Mouse (Mus musculus): ENCODE results near the gene AU022252. TPM values are rescaled to one million over a fixed set of nuclear protein-coding genes. Genes with fewer than 3 reads are reported as not detected.

Gene AU022252
- polyA plus RNA-seq, 1 experiment from 2014 or later, result 15.1 TPM

DNA sequence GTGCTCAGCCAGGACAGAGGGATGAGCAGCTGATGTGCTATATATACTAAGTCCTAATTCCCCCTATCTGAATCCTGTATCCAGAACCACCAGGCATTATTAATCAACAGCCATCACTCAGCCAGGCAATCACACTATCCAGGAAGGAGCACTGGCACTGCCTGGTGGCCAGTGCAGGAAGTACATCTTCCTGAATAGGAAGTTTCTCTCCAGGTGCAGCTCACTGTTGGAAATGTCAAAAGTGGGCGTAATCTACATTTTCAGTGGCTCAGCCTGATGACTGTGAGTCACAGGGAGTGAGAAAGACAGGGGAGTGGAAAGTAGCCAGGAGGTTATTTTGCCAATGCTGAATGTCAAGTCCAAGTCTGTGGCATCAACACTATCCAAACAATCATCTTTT lies 8.8 kb downstream of the AU022252 start:
- Histone ChIP-seq H3K4me1 (replicated peaks; ENCODE audit: control insufficient read depth, insufficient read depth, low read length) (no peaks in the 10 kb centered on the region), H3K36me3 (ENCODE audit: control insufficient read depth, insufficient read depth) (peaks cover 39% of the 10 kb centered on the region), H3K4me3 (ENCODE audit: low read depth, low read length) (no peak overlapping the region), H3K9ac (ENCODE audit: low read depth, low read length) (no peak overlapping the region), H3K27me3 (replicated peaks; ENCODE audit: control insufficient read depth, insufficient read depth, low read length) (no peaks in the 10 kb centered on the region), H3K4me2 (replicated peaks; ENCODE audit: low read depth) (no peak overlapping the region), H3K9me3 (ENCODE audit: control insufficient read depth) (no peaks in the 10 kb centered on the region), H3K27ac (ENCODE audit: low read depth, low read length) (no peak overlapping the region)
- WGBS, result 88% methylated on average over 1 of the region's 1 CpGs
- 0 out of 2 replicates have a peak, but pooled peaks have one; percentile 23 for ATAC-seq
- TF ChIP-seq CTCF (IDR thresholded peaks at IDR 0.05; ENCODE audit: low read depth), result peak; percentile 83

- no peak within 1 kb of the TSS for H3K9ac ChIP-seq (ENCODE audit: low read depth, low read length)
- H3K27me3 ChIP-seq (replicated peaks; ENCODE audit: control insufficient read depth, insufficient read depth, low read length), result no peaks in the 10 kb centered on the region
- H3K27ac ChIP-seq (ENCODE audit: low read depth, low read length), result no peak within 1 kb of the TSS
- no peak for ATAC-seq
- H3K4me2 ChIP-seq (replicated peaks; ENCODE audit: low read depth), result no peak within 1 kb of the TSS
- H3K9me3 ChIP-seq (ENCODE audit: control insufficient read depth), result no peaks in the 10 kb centered on the region
- no peak within 1 kb of the TSS for H3K4me3 ChIP-seq (ENCODE audit: low read depth, low read length)
- WGBS, result 18% methylated on average over 11 of the region's 11 CpGs
- no peak for TF ChIP-seq CTCF (IDR thresholded peaks at IDR 0.05; ENCODE audit: low read depth)
- no peaks in the 10 kb centered on the region; the same call in 1 of the 2 replicates for H3K36me3 ChIP-seq (ENCODE audit: control insufficient read depth, insufficient read depth)
- no peaks in the 10 kb centered on the region for H3K4me1 ChIP-seq (replicated peaks; ENCODE audit: control insufficient read depth, insufficient read depth, low read length)
Measured at GRCm38 (mm10) chr4:119218169-119218568, 14.3 kb downstream of the AU022252 start, which contains the start of gene Tmem269. Tmem269 (minus strand) TSS chr4:119218217.

- no peak for ATAC-seq
- Histone ChIP-seq H3K27ac (ENCODE audit: low read depth, low read length) (no peak overlapping the region), H3K36me3 (ENCODE audit: control insufficient read depth, insufficient read depth) (no peaks in the 10 kb centered on the region), H3K4me3 (ENCODE audit: low read depth, low read length) (no peak overlapping the region), H3K4me2 (replicated peaks; ENCODE audit: low read depth) (no peak overlapping the region), H3K9ac (ENCODE audit: low read depth, low read length) (no peak overlapping the region), H3K27me3 (replicated peaks; ENCODE audit: control insufficient read depth, insufficient read depth, low read length) (no peaks in the 10 kb centered on the region), H3K4me1 (replicated peaks; ENCODE audit: control insufficient read depth, insufficient read depth, low read length) (no peaks in the 10 kb centered on the region), H3K9me3 (ENCODE audit: control insufficient read depth) (no peaks in the 10 kb centered on the region)
- WGBS, result 70% methylated on average over 8 of the region's 8 CpGs
- no peak for TF ChIP-seq CTCF (IDR thresholded peaks at IDR 0.05; ENCODE audit: low read depth)
Measured at GRCm38 (mm10) chr4:119216667-119217066, 15.8 kb downstream of the AU022252 start.

DNA sequence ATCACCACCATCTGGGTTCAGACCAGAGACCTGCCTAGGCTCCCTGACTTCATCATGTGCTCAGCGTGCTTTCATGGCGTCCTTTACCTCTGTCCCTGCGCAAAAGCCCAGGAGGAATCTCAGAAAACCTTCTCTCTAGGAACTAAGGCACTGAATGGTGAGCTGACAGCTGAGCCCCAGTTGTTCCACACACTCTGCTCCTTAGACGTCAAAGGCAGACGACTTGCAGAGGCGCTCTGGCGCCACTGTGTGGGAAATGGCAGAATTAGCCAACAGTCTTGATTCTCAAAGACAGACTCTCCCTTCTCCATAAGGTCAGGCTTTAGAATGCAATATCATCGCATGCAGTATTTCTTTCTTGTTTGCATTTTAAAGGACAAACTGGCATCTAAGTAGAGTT lies 27.8 kb downstream of the AU022252 start:
- 17% methylated on average over 8 of the region's 8 CpGs for WGBS
- no peaks in the 10 kb centered on the region for H3K4me1 ChIP-seq (replicated peaks; ENCODE audit: control insufficient read depth, insufficient read depth, low read length)
- no peak overlapping the region for H3K4me3 ChIP-seq (ENCODE audit: low read depth, low read length)
- H3K36me3 ChIP-seq (ENCODE audit: control insufficient read depth, insufficient read depth), result 0 out of 2 replicates have a peak, but pooled peaks cover 4% of the 10 kb centered on the region
- 0 out of 2 replicates have a peak overlapping the region, but pooled peaks have one; percentile 1 for H3K9ac ChIP-seq (ENCODE audit: low read depth, low read length)
- no peaks in the 10 kb centered on the region for H3K9me3 ChIP-seq (ENCODE audit: control insufficient read depth)
- H3K27me3 ChIP-seq (replicated peaks; ENCODE audit: control insufficient read depth, insufficient read depth, low read length), result no peaks in the 10 kb centered on the region
- H3K4me2 ChIP-seq (replicated peaks; ENCODE audit: low read depth), result no peak overlapping the region
- TF ChIP-seq CTCF (IDR thresholded peaks at IDR 0.05; ENCODE audit: low read depth), result peak; percentile 95
- no peak for ATAC-seq
- no peak overlapping the region for H3K27ac ChIP-seq (ENCODE audit: low read depth, low read length)

DNA sequence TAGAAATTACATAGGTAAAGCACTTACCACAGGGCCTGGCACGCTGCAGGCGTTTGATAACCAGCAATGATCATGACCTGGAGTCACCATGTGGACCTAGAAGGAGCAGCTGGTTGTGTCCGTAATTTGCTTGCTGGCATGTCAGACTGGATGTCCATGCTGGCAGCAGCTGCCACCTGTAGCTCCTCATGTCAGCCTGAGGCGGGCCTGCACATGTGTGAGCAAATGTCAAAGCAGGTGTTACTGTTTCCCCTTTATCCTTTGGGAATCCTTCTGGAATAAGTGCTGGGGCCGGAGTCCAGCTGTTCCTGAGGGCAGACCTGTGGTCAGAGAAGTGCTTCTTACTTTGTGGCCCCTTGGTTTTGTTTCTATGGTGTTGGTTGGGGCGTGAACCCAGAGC lies 34.4 kb downstream of the AU022252 start:
- no peak overlapping the region for H3K9ac ChIP-seq (ENCODE audit: low read depth, low read length)
- 0 out of 2 replicates have a peak, but pooled peaks cover 4% of the 10 kb centered on the region for H3K36me3 ChIP-seq (ENCODE audit: control insufficient read depth, insufficient read depth)
- 85% methylated on average over 6 of the region's 6 CpGs for WGBS
- TF ChIP-seq CTCF (IDR thresholded peaks at IDR 0.05; ENCODE audit: low read depth), result no peak
- H3K4me2 ChIP-seq (replicated peaks; ENCODE audit: low read depth), result no peak overlapping the region
- H3K9me3 ChIP-seq (ENCODE audit: control insufficient read depth), result no peaks in the 10 kb centered on the region
- 0 out of 2 replicates have a peak, but pooled peaks cover 3% of the 10 kb centered on the region for H3K4me1 ChIP-seq (replicated peaks; ENCODE audit: control insufficient read depth, insufficient read depth, low read length)
- no peak overlapping the region for H3K27ac ChIP-seq (ENCODE audit: low read depth, low read length)
- ATAC-seq, result no peak
- H3K4me3 ChIP-seq (ENCODE audit: low read depth, low read length), result no peak overlapping the region
- H3K27me3 ChIP-seq (replicated peaks; ENCODE audit: control insufficient read depth, insufficient read depth, low read length), result no peaks in the 10 kb centered on the region

DNA sequence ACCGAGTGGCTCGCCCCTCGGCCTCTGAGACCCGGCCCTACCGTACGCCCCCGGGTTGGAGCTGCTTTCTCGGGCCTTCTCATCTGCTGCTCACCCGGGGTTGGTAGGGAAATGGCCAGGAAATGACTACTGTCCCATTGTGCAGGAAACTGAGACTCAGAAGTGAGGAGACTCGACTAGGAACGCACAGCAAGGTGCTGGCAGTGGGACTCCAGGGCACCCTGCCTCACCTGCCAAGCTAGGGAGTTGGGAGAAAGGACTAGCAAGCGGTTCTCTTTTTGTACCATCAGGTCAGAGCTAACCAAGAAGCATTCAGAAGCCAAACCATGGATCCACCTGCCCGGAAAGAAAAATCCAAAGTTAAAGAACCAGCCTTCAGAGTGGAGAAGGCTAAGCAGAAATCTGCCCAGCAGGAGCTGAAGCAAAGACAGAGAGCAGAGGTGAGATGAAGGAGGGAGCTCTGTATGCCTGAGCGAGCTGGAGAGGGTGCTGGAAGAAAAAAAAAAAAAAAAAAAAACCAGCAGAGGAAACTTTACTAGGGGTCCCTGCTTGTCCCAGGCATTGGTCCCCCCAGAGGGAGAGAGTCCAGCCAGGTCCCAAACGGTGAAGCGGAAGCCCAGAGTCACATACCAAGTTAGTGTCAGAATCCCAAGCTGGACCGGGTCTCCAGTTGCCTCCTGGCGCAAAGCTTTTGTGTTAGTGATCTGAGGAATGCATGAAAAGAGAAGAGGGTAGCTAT lies 36.8 kb downstream of the AU022252 start:
- no peaks in the 10 kb centered on the region for H3K27me3 ChIP-seq (replicated peaks; ENCODE audit: control insufficient read depth, insufficient read depth, low read length)
- ATAC-seq, result no peak; the same call in 1 of the 2 replicates
- peak overlapping the region; percentile 36; the same call in 1 of the 2 replicates for H3K27ac ChIP-seq (ENCODE audit: low read depth, low read length)
- peak overlapping the region; percentile 61 for H3K9ac ChIP-seq (ENCODE audit: low read depth, low read length)
- no peak for TF ChIP-seq CTCF (IDR thresholded peaks at IDR 0.05; ENCODE audit: low read depth)
- peak overlapping the region; percentile 72 for H3K4me2 ChIP-seq (replicated peaks; ENCODE audit: low read depth)
- H3K9me3 ChIP-seq (ENCODE audit: control insufficient read depth), result no peaks in the 10 kb centered on the region
- 13% methylated on average over 18 of the region's 18 CpGs for WGBS
- H3K36me3 ChIP-seq (ENCODE audit: control insufficient read depth, insufficient read depth), result no peaks in the 10 kb centered on the region
- H3K4me1 ChIP-seq (replicated peaks; ENCODE audit: control insufficient read depth, insufficient read depth, low read length), result 0 out of 2 replicates have a peak, but pooled peaks cover 3% of the 10 kb centered on the region
- H3K4me3 ChIP-seq (ENCODE audit: low read depth, low read length), result peak overlapping the region; percentile 88

All from intestine, postnatal 0 days (tissue).